Mouse (Mus musculus) CH12.LX (cell line): Measurements from ENCODE around the gene Ablim1.

Source experiments
- CTCF ChIP-seq, 2 experiments: IDR thresholded peaks in 1 of 2; conservative IDR thresholded peaks in 1 of 2; 2 replicates each; pipeline ENCODE4 v1.5.1; 2011 to 2012; ENCODE audit warnings: low read depth in 2 of 2, low read length in 2 of 2, improper control_type of control experiment in 1 of 2, inconsistent platforms in 1 of 2, mild to moderate bottlenecking in 1 of 2, moderate library complexity in 1 of 2
- GABPA ChIP-seq: IDR thresholded peaks from 2 replicates; pipeline ENCODE4 v1.6.1; 2012; ENCODE audit warnings: low read depth, low read length, improper control_type of control experiment, inconsistent platforms; ENCODE audit not compliant: insufficient replicate concordance
- IRF4 ChIP-seq: IDR thresholded peaks from 2 replicates; pipeline ENCODE4 v1.6.1; 2014; ENCODE audit warnings: low read depth, mild to moderate bottlenecking, inconsistent platforms, low read length, improper control_type of control experiment
- JUN ChIP-seq: IDR thresholded peaks from 2 replicates; pipeline ENCODE4 v1.6.1; 2011; ENCODE audit warnings: low read depth, mild to moderate bottlenecking, low read length, improper control_type of control experiment, moderate library complexity; ENCODE audit not compliant: insufficient read depth
- MAFK ChIP-seq: IDR thresholded peaks from 2 replicates; pipeline ENCODE4 v1.6.1; 2011; ENCODE audit warnings: low read length, improper control_type of control experiment; ENCODE audit not compliant: insufficient replicate concordance
- MEF2A ChIP-seq: IDR thresholded peaks from 2 replicates; pipeline ENCODE4 v1.6.1; 2014; ENCODE audit warnings: low read depth, mild to moderate bottlenecking, inconsistent platforms, low read length, improper control_type of control experiment, borderline replicate concordance
- MYC ChIP-seq: IDR thresholded peaks from 2 replicates; pipeline ENCODE4 v1.6.1; 2011; ENCODE audit warnings: low read depth, mild to moderate bottlenecking, improper control_type of control experiment, low read length
- NELFE ChIP-seq: IDR thresholded peaks from 2 replicates; pipeline ENCODE4 v1.6.1; 2011; ENCODE audit warnings: low read depth, low read length, improper control_type of control experiment
- SIN3A ChIP-seq: IDR thresholded peaks from 2 replicates; pipeline ENCODE4 v1.6.1; 2012; ENCODE audit warnings: low read length, improper control_type of control experiment, inconsistent platforms
- TBP ChIP-seq: conservative IDR thresholded peaks from 2 replicates; pipeline ENCODE4 v1.6.1; 2011; ENCODE audit warnings: low read depth, low read length, improper control_type of control experiment
- ZC3H11A ChIP-seq: IDR thresholded peaks from 2 replicates; pipeline ENCODE4 v1.6.1; 2012; ENCODE audit warnings: low read depth, mild to moderate bottlenecking, inconsistent platforms, low read length, improper control_type of control experiment
- ZMIZ1 ChIP-seq: IDR thresholded peaks from 2 replicates; pipeline ENCODE4 v1.6.1; 2012; ENCODE audit warnings: low read depth, mild to moderate bottlenecking, inconsistent platforms, low read length, improper control_type of control experiment
- ZNF384 ChIP-seq: IDR thresholded peaks from 2 replicates; pipeline ENCODE4 v1.6.1; 2012; ENCODE audit warnings: low read depth, low read length, improper control_type of control experiment, inconsistent platforms

GRCm38 (mm10) chr19:57360341-57361130, 45.8 kb upstream of the Ablim1 start, which contains the start of gene Fam160b1:
- TF ChIP-seq NELFE (peak; percentile 83), SIN3A (peak; percentile 82; the same call in 1 of the 2 replicates), ZNF384 (no peak), CTCF (conservative IDR thresholded peaks at IDR 0.05 in 1 of 2, IDR thresholded peaks at IDR 0.05 in 1 of 2; ENCODE audit: low read depth in 2 of 2, low read length in 2 of 2) (peak in 1 of 2 experiments; percentile 74; a peak in 2 of 4 replicates), TBP (peak; percentile 82), GABPA (no peak), ZC3H11A (no peak), MAFK (no peak), JUN (no peak), ZMIZ1 (peak; percentile 80; the same call in 1 of the 2 replicates), MEF2A (peak; percentile 44; the same call in 1 of the 2 replicates), IRF4 (no peak), MYC (peak; percentile 97)
